Mouse (Mus musculus) ZHBTc4 (cell line): ENCODE measurements at regions not wholly inside any gene's neighbourhood (a gene's known extent, or its start where the extent isn't known, plus 50 kb on each side); places are given as distances from the start of the nearest gene placed in this dataset.

Experiments used
- DNase-seq: peaks from one replicate; pipeline ENCODE4 v3.0.0-alpha.2; 2011; ENCODE audit warnings: low read depth, low spot score

GRCm38 (mm10) chr4:17160500-17160899, 2444.8 kb upstream of the Gm12353 start:
- DNase-seq, result no peak

DNA sequence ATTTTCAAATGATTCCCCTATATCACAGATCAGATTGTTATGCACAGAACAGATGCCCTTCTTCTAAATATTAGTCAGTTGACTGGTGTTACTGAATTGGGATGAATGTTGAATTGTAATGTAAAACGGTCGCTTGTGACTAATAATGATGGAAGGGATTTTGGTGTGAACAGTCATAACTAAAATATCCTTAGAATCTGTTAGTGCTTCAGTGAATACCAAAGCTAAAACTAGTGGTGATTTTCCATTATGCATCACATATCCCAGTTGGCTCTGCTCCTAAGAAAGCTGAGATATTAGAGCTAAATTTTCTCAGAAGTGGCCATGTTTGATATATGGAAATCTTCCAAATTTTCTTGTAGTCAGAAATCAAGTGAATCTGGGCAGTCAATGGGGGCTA, 2441.7 kb upstream of the Gm12353 start:
- DNase-seq, result no peak

DNA sequence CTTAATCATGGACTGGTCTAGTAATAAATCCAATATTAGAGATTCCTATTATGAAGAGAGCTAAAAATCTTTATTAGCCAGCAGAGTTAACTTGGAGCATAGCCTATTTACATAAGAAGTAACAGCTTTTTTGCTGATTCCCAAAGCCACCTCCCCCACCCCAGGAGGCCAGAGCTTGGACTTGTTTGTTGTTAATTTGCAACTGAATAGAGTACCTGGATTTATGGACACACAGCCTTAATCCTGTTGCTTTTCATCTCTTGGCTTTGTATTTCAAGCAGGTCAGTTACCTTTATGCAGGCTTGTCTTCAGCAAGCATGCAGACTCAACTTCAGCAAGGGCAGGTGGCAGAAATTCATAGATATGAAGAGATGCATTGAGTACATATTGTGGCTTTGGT, 2396.5 kb upstream of the Gm12353 start:
- peak; percentile 50 for DNase-seq

GRCm38 (mm10) chr4:17239853-17240252, 2365.4 kb upstream of the Gm12353 start:
- DNase-seq, result no peak

DNA sequence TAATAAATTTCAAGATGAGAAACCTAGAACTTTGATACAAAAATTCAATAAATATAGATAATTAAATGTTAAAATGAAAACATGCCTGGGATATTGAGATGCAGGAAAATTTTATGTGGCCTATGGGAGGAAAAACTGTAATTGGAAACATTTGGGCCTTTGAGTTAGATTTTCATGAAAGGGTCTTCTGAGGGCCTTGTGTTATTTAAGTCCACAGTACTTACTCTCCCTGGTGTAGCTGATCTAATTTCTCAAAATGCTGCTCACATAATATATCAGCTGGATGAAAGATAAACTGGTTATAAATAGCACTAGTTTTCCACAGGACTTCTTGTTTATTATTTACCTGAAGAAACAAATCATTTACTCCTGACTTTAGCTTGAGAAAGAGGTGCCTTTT, 2364.9 kb upstream of the Gm12353 start:
- no peak for DNase-seq

- no peak for DNase-seq
Measured at GRCm38 (mm10) chr4:17259143-17259542, 2346.1 kb upstream of the Gm12353 start.

DNA sequence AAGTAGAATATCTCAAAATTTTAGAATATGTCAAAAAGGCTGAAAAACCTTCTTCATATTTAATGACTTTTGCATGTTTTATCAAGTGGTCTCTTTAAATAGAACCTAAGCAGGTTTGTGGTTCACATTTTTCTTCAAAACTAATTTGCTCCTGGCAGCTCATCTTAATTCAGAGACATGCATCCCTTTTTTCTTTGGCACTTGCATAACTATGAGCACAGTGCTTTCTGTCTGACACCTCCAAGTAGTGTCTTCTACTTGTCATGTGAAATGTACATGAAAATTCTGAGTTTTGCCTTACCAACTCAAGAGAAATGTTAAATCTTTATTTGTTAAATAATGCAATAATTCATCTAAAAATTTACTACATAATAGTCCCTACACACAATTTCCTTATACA, 2343.5 kb upstream of the Gm12353 start:
- DNase-seq, result no peak

DNA sequence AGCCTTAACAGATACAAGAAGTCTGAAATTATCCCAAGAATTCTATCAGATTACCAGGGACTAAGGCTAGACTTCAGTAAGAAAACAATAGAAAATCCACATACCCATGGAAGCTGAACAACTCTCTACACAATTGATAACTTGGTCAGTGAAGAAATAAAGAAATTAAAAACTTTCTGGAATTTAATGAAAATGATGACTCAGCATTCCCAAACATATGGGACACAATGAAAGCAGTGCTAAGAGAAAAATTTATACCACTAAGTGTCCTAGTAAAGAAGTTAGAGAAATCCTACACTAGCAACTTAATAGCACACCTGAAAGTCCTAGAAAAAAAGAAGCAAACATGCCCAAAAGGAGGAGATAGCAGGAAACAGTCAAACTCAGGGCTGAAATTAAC, 2306.1 kb upstream of the Gm12353 start:
- DNase-seq, result no peak

DNA sequence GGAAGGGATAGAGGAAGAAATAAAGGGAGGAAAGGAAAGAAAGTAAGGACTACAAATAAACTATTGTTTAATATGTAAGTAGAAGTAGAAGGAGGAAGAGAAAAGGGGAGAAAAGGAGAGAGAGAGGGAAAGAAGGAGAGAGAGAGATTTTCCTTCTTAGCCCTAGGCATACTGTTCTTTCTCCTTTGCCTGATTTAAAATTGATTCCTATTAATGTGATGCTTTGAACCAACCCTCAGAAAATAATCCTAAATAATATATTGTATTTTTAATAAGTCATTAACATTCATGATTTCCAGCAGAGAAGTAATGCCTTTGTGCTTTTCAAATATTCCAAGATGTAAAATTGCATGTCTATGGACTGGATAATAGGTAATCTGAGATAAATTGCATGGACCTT, 2286.2 kb upstream of the Gm12353 start:
- DNase-seq, result no peak

GRCm38 (mm10) chr4:17348026-17348425, 2257.2 kb upstream of the Gm12353 start:
- no peak for DNase-seq

DNA sequence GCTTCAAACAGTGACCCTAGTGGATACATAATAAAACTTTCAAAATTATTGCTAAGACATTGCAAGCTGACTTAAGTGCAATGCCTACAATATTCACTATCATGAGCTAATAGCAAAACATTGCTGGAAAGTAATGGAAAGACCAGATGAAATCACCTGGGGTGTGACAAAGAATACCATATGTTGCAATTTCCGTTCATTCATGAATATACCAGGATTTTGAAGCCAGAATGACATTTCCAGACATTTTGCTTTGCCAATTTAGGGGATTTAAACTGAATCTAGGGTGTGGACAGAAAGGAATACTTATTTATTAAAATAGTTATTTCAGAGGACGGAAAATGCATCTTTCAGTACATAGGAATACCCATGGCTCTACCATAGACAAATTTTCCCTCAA, 2244.5 kb upstream of the Gm12353 start:
- DNase-seq, result no peak
